Mouse (Mus musculus): ENCODE results near the gene Foxo1. TPM values are rescaled to one million over a fixed set of nuclear protein-coding genes. Genes with fewer than 3 reads are reported as not detected.

Foxo1 gene
- polyA plus RNA-seq (2016; fragmentation: Nextera tagmentation; extraction: Ambion mirVana), result 8.8 and 9.6 TPM in 2 replicates

DNA sequence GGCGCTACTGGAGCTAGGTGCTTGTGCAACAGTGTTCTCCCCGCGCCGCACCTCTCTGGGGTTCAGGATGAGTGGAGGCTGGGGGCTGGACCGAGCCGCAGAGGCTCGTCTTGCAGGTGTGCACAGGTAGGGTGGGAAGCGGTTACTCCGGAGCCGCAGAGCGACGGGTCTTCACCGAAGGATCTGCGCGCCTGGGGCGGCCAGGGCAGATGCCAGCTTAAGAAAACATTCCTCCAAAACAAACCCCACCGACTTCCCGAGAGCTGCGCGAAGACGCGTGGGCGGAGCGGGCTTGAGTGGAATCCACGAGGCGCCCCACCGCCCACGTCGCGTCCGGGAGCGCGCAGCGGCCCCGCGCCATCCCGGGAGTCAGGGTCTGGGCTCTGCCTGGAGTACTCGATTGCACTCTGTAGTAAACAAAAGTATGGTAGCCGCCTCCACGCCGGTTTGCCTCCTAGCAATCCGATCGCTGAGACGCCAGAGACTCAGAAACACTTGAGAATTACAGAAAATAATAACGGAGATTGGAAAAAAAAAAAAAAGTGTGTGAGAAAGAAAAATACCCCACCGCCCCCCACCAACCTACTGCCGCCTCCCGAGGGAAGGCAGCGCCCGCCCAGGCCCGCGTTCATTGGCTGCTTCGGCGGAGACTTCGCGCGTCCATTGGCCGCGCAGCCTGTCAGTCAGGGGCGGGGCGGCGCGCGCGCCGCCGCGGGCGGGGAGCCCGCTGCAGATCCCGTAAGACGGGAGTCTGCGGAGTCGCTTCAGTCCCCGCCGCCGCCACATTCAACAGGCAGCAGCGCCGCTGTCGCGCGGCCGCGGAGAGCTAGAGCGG is at the start of gene Foxo1:
Gene Foxo1 (plus strand): TSS at position 685 of the 835 bp plus-strand sequence.
- peak within 1 kb of the TSS; percentile 90 for H3K27ac ChIP-seq (ENCODE audit: poor library complexity, severe bottlenecking)
- no peaks in the 10 kb centered on the region for H3K27me3 ChIP-seq (replicated peaks)
- peaks cover 17% of the 10 kb centered on the region for H3K4me1 ChIP-seq (replicated peaks)
- no peaks in the 10 kb centered on the region for H3K36me3 ChIP-seq
- H3K4me3 ChIP-seq, result peak within 1 kb of the TSS; percentile 97
- under 1% methylated on average over 85 of the region's 85 CpGs for WGBS
- ATAC-seq (ENCODE audit: insufficient number of reproducible peaks, low FRiP score), result peak; percentile 93
- peak within 1 kb of the TSS; percentile 93 for H3K9ac ChIP-seq
- peak within 1 kb of the TSS; percentile 81 for H3K4me2 ChIP-seq
- H3K9me3 ChIP-seq (replicated peaks), result no peaks in the 10 kb centered on the region

- H3K27me3 ChIP-seq (replicated peaks), result no peaks in the 10 kb centered on the region
- H3K9me3 ChIP-seq (replicated peaks), result no peaks in the 10 kb centered on the region
- no peak overlapping the region for H3K27ac ChIP-seq (ENCODE audit: poor library complexity, severe bottlenecking)
- no peak overlapping the region for H3K9ac ChIP-seq
- 33% methylated on average over 7 of the region's 7 CpGs for WGBS
- peaks cover 15% of the 10 kb centered on the region for H3K4me1 ChIP-seq (replicated peaks)
- H3K4me2 ChIP-seq, result no peak overlapping the region
- H3K36me3 ChIP-seq, result no peaks in the 10 kb centered on the region
- no peak overlapping the region for H3K4me3 ChIP-seq
- ATAC-seq (ENCODE audit: insufficient number of reproducible peaks, low FRiP score), result no peak
These were observed 49.3 kb upstream of the Foxo1 start for GRCm38 (mm10) chr3:52218864-52219263.

GRCm38 (mm10) chr3:52221082-52221481 is 47.1 kb upstream of the Foxo1 start:
- Histone ChIP-seq H3K9ac (no peak overlapping the region), H3K4me3 (no peak overlapping the region), H3K4me1 (replicated peaks) (peaks cover 15% of the 10 kb centered on the region), H3K4me2 (no peak overlapping the region), H3K9me3 (replicated peaks) (no peaks in the 10 kb centered on the region), H3K27me3 (replicated peaks) (no peaks in the 10 kb centered on the region), H3K36me3 (no peaks in the 10 kb centered on the region), H3K27ac (ENCODE audit: poor library complexity, severe bottlenecking) (no peak overlapping the region)
- WGBS, result 64% methylated on average over 3 of the region's 3 CpGs
- ATAC-seq (ENCODE audit: insufficient number of reproducible peaks, low FRiP score), result no peak

DNA sequence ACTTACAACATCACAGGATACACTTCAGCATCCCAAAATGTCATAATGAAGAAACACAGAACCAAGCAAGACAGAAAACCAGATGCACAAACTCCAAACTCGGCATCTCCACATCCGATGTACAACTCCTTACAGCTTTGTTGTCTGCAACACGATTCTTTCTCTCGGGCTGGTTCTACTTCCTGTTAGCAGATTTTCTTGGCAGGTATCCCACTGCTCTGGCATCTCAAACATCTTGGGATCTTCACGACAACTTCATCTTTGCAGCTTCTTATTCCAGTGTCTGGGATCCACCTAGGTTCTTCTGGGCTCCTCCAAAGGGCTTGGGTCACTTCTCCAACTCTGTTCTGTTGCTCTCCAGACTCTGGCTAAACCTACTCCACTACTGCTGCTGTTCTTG is 46.2 kb upstream of the Foxo1 start:
- 48% methylated on average over 5 of the region's 5 CpGs for WGBS
- Histone ChIP-seq H3K9me3 (replicated peaks) (no peaks in the 10 kb centered on the region), H3K27me3 (replicated peaks) (no peaks in the 10 kb centered on the region), H3K9ac (no peak overlapping the region), H3K36me3 (no peaks in the 10 kb centered on the region), H3K4me1 (replicated peaks) (peaks cover 10% of the 10 kb centered on the region), H3K4me3 (no peak overlapping the region), H3K4me2 (no peak overlapping the region), H3K27ac (ENCODE audit: poor library complexity, severe bottlenecking) (no peak overlapping the region)
- no peak for ATAC-seq (ENCODE audit: insufficient number of reproducible peaks, low FRiP score)

- Histone ChIP-seq H3K4me1 (replicated peaks) (no peaks in the 10 kb centered on the region), H3K27ac (ENCODE audit: poor library complexity, severe bottlenecking) (no peak overlapping the region), H3K4me2 (no peak overlapping the region), H3K36me3 (no peaks in the 10 kb centered on the region), H3K4me3 (no peak overlapping the region), H3K27me3 (replicated peaks) (no peaks in the 10 kb centered on the region), H3K9me3 (replicated peaks) (no peaks in the 10 kb centered on the region), H3K9ac (no peak overlapping the region)
- no peak for ATAC-seq (ENCODE audit: insufficient number of reproducible peaks, low FRiP score)
- WGBS, result 74% methylated on average over 4 of the region's 4 CpGs
These were observed 31.6 kb upstream of the Foxo1 start for GRCm38 (mm10) chr3:52236488-52236887.

DNA sequence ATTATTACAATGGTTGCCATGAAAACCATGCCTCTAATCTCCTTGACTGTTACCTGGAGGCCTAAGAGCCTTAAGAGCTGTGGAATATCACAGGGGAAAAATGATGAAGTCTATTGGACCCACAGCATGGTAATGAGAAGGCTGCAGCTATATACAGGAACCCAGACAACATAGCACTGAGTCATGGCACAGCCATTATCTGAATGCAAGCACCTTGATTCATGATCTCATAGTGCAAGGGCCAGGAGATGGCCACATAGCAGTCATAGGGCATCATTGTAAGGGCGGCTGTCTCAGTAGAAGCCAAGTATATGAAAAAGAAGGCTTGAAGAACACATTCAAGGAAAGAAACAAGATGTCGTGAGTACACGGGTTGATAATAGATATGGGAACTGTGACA is 31.0 kb upstream of the Foxo1 start:
- Histone ChIP-seq H3K27me3 (replicated peaks) (no peaks in the 10 kb centered on the region), H3K36me3 (no peaks in the 10 kb centered on the region), H3K27ac (ENCODE audit: poor library complexity, severe bottlenecking) (no peak overlapping the region), H3K9me3 (replicated peaks) (no peaks in the 10 kb centered on the region), H3K4me2 (no peak overlapping the region), H3K4me1 (replicated peaks) (no peaks in the 10 kb centered on the region), H3K9ac (no peak overlapping the region), H3K4me3 (no peak overlapping the region)
- ATAC-seq (ENCODE audit: insufficient number of reproducible peaks, low FRiP score), result no peak
- 80% methylated on average over 3 of the region's 3 CpGs for WGBS

GRCm38 (mm10) chr3:52241062-52241461 is 27.1 kb upstream of the Foxo1 start:
- Histone ChIP-seq H3K9ac (no peak overlapping the region), H3K4me1 (replicated peaks) (no peaks in the 10 kb centered on the region), H3K27me3 (replicated peaks) (no peaks in the 10 kb centered on the region), H3K4me2 (no peak overlapping the region), H3K36me3 (no peaks in the 10 kb centered on the region), H3K27ac (ENCODE audit: poor library complexity, severe bottlenecking) (no peak overlapping the region), H3K9me3 (replicated peaks) (no peaks in the 10 kb centered on the region), H3K4me3 (no peak overlapping the region)
- 34% methylated on average over 5 of the region's 5 CpGs for WGBS
- ATAC-seq (ENCODE audit: insufficient number of reproducible peaks, low FRiP score), result no peak

DNA sequence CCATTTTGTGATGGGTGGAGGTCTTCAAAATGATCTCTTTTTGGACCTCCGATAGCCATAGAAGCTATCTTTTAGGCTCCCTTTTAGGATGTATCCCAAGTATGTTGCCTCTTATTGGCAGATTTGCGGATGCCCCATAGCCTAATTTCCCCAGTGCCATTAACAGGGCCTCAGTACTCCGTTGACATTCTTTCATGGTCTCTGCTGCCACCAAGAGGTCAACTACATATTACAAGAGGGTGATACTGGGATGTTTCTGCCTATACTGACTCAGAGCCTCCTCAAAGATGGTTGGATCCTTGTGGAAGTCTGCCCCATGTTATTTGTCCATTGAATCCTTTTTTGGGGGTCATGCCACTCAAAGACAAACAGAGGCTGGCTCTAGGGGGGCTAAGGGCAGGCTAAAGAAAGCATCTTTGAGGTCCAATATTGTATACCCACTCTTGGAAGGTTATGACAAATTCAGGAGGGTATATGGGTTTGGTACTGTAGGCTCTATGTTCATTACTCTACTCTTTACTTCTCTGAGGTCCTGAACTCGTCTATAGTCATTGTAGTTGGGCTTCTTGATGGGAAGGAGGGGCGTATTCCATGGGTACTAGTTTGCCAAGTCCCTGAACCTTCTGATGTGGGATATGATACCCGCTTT is 25.6 kb upstream of the Foxo1 start:
- 46% methylated on average over 6 of the region's 6 CpGs for WGBS
- Histone ChIP-seq H3K36me3 (no peaks in the 10 kb centered on the region), H3K4me3 (no peak overlapping the region), H3K9ac (no peak overlapping the region), H3K4me1 (replicated peaks) (no peaks in the 10 kb centered on the region), H3K27ac (ENCODE audit: poor library complexity, severe bottlenecking) (no peak overlapping the region), H3K9me3 (replicated peaks) (no peaks in the 10 kb centered on the region), H3K27me3 (replicated peaks) (no peaks in the 10 kb centered on the region), H3K4me2 (no peak overlapping the region)
- no peak for ATAC-seq (ENCODE audit: insufficient number of reproducible peaks, low FRiP score)

DNA sequence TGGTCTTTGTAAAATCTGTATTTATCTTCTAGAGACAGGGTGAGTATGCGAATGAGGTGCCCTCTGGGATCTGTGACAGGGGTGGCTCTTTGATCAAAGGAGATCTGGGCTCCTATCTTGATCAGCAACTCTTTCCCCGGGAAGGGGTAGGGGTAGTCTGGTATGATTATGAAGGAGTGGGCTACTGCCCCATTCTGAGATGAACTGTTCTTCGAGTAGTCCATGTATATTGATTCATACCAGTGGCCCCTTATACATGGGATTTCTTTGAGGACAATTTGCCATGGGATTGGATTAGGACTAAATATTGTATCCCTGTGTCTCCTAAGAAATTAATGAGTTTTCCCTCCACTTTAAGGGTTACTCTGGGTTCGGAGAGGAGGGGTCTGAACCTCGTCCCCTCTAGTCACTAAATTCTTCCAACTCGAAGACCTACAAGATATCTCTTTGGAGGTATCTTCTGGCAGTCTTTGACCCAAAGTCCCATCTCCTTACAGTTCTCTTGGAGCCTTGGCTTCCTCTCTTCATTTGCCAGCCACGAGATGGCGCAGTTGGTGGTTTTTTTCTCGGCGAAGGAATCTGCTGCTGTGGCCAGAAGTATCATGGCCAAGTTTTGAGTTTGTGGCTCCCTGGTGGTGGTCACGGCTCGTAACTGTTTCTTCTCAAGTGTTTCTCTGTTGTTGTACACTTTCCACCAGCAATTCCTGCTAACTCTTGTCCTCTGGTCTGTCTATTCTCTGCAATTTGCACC is 24.7 kb upstream of the Foxo1 start:
- H3K27ac ChIP-seq (ENCODE audit: poor library complexity, severe bottlenecking), result no peak overlapping the region
- H3K36me3 ChIP-seq, result no peaks in the 10 kb centered on the region
- ATAC-seq (ENCODE audit: insufficient number of reproducible peaks, low FRiP score), result no peak
- H3K9ac ChIP-seq, result no peak overlapping the region
- no peaks in the 10 kb centered on the region for H3K27me3 ChIP-seq (replicated peaks)
- H3K9me3 ChIP-seq (replicated peaks), result no peaks in the 10 kb centered on the region
- no peak overlapping the region for H3K4me3 ChIP-seq
- no peaks in the 10 kb centered on the region for H3K4me1 ChIP-seq (replicated peaks)
- 47% methylated on average over 12 of the region's 12 CpGs for WGBS
- no peak overlapping the region for H3K4me2 ChIP-seq

GRCm38 (mm10) chr3:52245996-52246830 is 21.9 kb upstream of the Foxo1 start:
- Histone ChIP-seq H3K4me1 (replicated peaks) (no peaks in the 10 kb centered on the region), H3K4me3 (no peak overlapping the region), H3K4me2 (no peak overlapping the region), H3K36me3 (no peaks in the 10 kb centered on the region), H3K9me3 (replicated peaks) (no peaks in the 10 kb centered on the region), H3K27ac (ENCODE audit: poor library complexity, severe bottlenecking) (no peak overlapping the region), H3K27me3 (replicated peaks) (no peaks in the 10 kb centered on the region), H3K9ac (no peak overlapping the region)
- 75% methylated on average over 12 of the region's 12 CpGs for WGBS
- no peak for ATAC-seq (ENCODE audit: insufficient number of reproducible peaks, low FRiP score)

Measured in heart, embryonic 12.5 days (tissue).